Mouse (Mus musculus) brain, embryonic 18.5 days (tissue): ENCODE results near the gene Samhd1.
"Not testable (repeated sequence)": the region's sequence is repeated elsewhere in the genome, so short reads cannot be mapped to it uniquely, and the experiment has no call there.

Experiments
- DNase-seq: peaks from one replicate; pipeline ENCODE4 v3.0.0-alpha.2; 2012; ENCODE audit warnings: low read depth, low spot score

The Samhd1 gene

GRCm38 (mm10) chr2:157135014-157135413 lies at the start of gene Samhd1:
Gene Samhd1, minus strand, starts transcription at chr2:157135265.
- peak; percentile 68 for DNase-seq

GRCm38 (mm10) chr2:157178167-157178566 lies 43.1 kb upstream of the Samhd1 start:
- DNase-seq, result no peak

- DNase-seq, result no peak
Measured at GRCm38 (mm10) chr2:157176248-157176647, 41.2 kb upstream of the Samhd1 start.

GRCm38 (mm10) chr2:157174416-157174815 lies 39.4 kb upstream of the Samhd1 start:
- no peak for DNase-seq

- DNase-seq, result no peak
Measured at GRCm38 (mm10) chr2:157173555-157173954, 38.5 kb upstream of the Samhd1 start.

- no peak for DNase-seq
Measured at GRCm38 (mm10) chr2:157172984-157173383, 37.9 kb upstream of the Samhd1 start.

GRCm38 (mm10) chr2:157170626-157171025 lies 35.6 kb upstream of the Samhd1 start:
- no peak for DNase-seq

- peak; percentile 3 for DNase-seq
Measured at GRCm38 (mm10) chr2:157170166-157170565, 35.1 kb upstream of the Samhd1 start.

- no peak for DNase-seq
Measured at GRCm38 (mm10) chr2:157166371-157167080, 31.5 kb upstream of the Samhd1 start.

GRCm38 (mm10) chr2:157165312-157166224 lies 30.5 kb upstream of the Samhd1 start:
- not testable (repeated sequence) for DNase-seq

- no peak for DNase-seq
Measured at GRCm38 (mm10) chr2:157164101-157164500, 29.0 kb upstream of the Samhd1 start.

- no peak for DNase-seq
Measured at GRCm38 (mm10) chr2:157156079-157156478, 21.0 kb upstream of the Samhd1 start.

- DNase-seq, result no peak
Measured at GRCm38 (mm10) chr2:157153235-157153634, 18.2 kb upstream of the Samhd1 start.

- DNase-seq, result no peak
Measured at GRCm38 (mm10) chr2:157148417-157148816, 13.4 kb upstream of the Samhd1 start.

GRCm38 (mm10) chr2:157147397-157148020 lies 12.4 kb upstream of the Samhd1 start:
- DNase-seq, result no peak

- DNase-seq, result no peak
Measured at GRCm38 (mm10) chr2:157145173-157145572, 10.1 kb upstream of the Samhd1 start.

- DNase-seq, result no peak
Measured at GRCm38 (mm10) chr2:157144132-157144531, 9.1 kb upstream of the Samhd1 start.

GRCm38 (mm10) chr2:157141962-157142361 lies 6.9 kb upstream of the Samhd1 start:
- DNase-seq, result no peak

- no peak for DNase-seq
Measured at GRCm38 (mm10) chr2:157139251-157139802, 4.3 kb upstream of the Samhd1 start.

- no peak for DNase-seq
Measured at GRCm38 (mm10) chr2:157138808-157139207, 3.7 kb upstream of the Samhd1 start.

GRCm38 (mm10) chr2:157137959-157138731 lies 3.1 kb upstream of the Samhd1 start:
- DNase-seq, result no peak
